Mouse (Mus musculus) CH12.LX (cell line): ENCODE measurements around the gene Gpr157.

Experiments used
- CTCF ChIP-seq, 2 experiments: IDR thresholded peaks in 1 of 2; conservative IDR thresholded peaks in 1 of 2; 2 replicates each; pipeline ENCODE4 v1.5.1; 2011 to 2012; ENCODE audit warnings: low read depth in 2 of 2, low read length in 2 of 2, improper control_type of control experiment in 1 of 2, inconsistent platforms in 1 of 2, mild to moderate bottlenecking in 1 of 2, moderate library complexity in 1 of 2
- ELF1 ChIP-seq: IDR thresholded peaks from 2 replicates; pipeline ENCODE4 v1.6.1; 2014; ENCODE audit warnings: low read depth, mild to moderate bottlenecking, inconsistent platforms, low read length, improper control_type of control experiment
- EP300 ChIP-seq: IDR thresholded peaks from 2 replicates; pipeline ENCODE4 v1.6.1; 2011; ENCODE audit warnings: low read length, improper control_type of control experiment
- USF1 ChIP-seq: IDR thresholded peaks from 2 replicates; pipeline ENCODE4 v1.6.1; 2014; ENCODE audit warnings: low read depth, mild to moderate bottlenecking, inconsistent platforms, low read length, improper control_type of control experiment

DNA sequence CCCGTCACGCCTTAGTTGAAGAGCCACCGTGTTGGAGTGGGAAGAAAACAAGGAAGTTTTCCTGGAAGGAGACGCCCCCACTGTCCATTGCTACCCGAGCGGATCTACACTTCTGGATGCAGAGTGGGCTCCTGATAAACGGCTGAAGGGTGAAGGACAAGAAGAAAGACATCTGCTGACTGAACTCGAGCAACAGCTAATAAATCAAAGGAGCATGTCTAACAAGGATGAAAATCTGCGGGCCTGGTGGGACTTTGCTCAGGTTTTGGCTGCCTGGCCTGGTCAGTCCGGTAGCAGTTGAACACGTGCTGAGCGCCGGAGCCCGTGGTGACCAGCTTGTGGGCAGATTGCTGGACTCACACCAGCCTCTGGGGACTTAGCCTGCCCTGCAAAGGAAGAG lies 32.5 kb downstream of the Gpr157 start:
- TF ChIP-seq ELF1 (no peak), CTCF (conservative IDR thresholded peaks at IDR 0.05 in 1 of 2, IDR thresholded peaks at IDR 0.05 in 1 of 2; ENCODE audit: low read depth in 2 of 2, low read length in 2 of 2) (no peak), USF1 (no peak), EP300 (no peak)
